Mouse (Mus musculus) lung, adult 2 months (tissue): ENCODE results near the gene Aldh3b1. TPM values are rescaled to one million over a fixed set of nuclear protein-coding genes. Genes with fewer than 3 reads are reported as not detected.

ENCODE experiments used
- DNase-seq: peaks from one replicate; pipeline ENCODE4 v3.0.0; 2022
- H3K4me1 ChIP-seq: fragments of 200-500 bp; 2 replicates; pipeline ENCODE4 v1.6.1; 2011; ENCODE audit warnings: low read length; ENCODE audit not compliant: control insufficient read depth, insufficient read depth
- H3K4me3 ChIP-seq: fragments of 200-500 bp; replicated peaks from 2 replicates; pipeline ENCODE3; 2011; ENCODE audit warnings: low read depth, mild to moderate bottlenecking, control low read depth, low read length; ENCODE audit errors: extremely low read depth
- CTCF ChIP-seq: fragments of 200-500 bp; IDR thresholded peaks from 2 replicates; pipeline ENCODE4 v1.5.1; 2011; ENCODE audit warnings: mild to moderate bottlenecking, low read length, control low read depth; ENCODE audit not compliant: insufficient read depth
- POLR2A ChIP-seq: fragments of 200-500 bp; IDR thresholded peaks from 2 replicates; pipeline ENCODE4 v1.6.1; 2011; ENCODE audit warnings: low read depth, mild to moderate bottlenecking, control low read depth, low read length, borderline replicate concordance; ENCODE audit errors: extremely low read depth
- WGBS: fragments of 180-500 bp; shearing (Covaris S2); methylation state at CpG from one replicate; pipeline ENCODE4 v1.1.7; 2018; 5-methylcytosine and 5-hydroxymethylcytosine counted together
- polyA plus RNA-seq: library from polyadenylated mRNA; depleted of rRNA; stranded (reverse); fragments of >200 nt; gene quantifications from 2 replicates; pipeline ENCODE4 v1.2.3, GENCODE M21; 2012

Gene Aldh3b1
- polyA plus RNA-seq, 1 experiment, result 85.0 TPM

GRCm38 (mm10) chr19:3904363-3904675, 25.3 kb downstream of the Aldh3b1 start:
- 51% methylated on average over 10 of the region's 10 CpGs for WGBS
- Histone ChIP-seq H3K4me3 (no peak overlapping the region), H3K4me1 (peaks cover 12% of the 10 kb centered on the region)
- TF ChIP-seq POLR2A (no peak), CTCF (no peak)
- no peak for DNase-seq

- no peak for TF ChIP-seq CTCF
- no peak for TF ChIP-seq POLR2A
- Histone ChIP-seq H3K4me3 (no peak overlapping the region), H3K4me1 (peaks cover 12% of the 10 kb centered on the region)
- DNase-seq, result no peak
- WGBS, result 82% methylated on average over 25 of the region's 25 CpGs
Measured at GRCm38 (mm10) chr19:3903648-3904362, 25.8 kb downstream of the Aldh3b1 start.

- TF ChIP-seq POLR2A (no peak), CTCF (no peak)
- H3K4me3 ChIP-seq, result no peak overlapping the region
- no peak for DNase-seq
- 81% methylated on average over 12 of the region's 12 CpGs for WGBS
- peaks cover 12% of the 10 kb centered on the region for H3K4me1 ChIP-seq
Measured at GRCm38 (mm10) chr19:3902966-3903365, 26.6 kb downstream of the Aldh3b1 start.

GRCm38 (mm10) chr19:3899618-3900017, 30.0 kb downstream of the Aldh3b1 start:
- 0 out of 2 replicates have a peak, but pooled peaks cover 4% of the 10 kb centered on the region for H3K4me1 ChIP-seq
- WGBS, result 91% methylated on average over 4 of the region's 4 CpGs
- no peak overlapping the region for H3K4me3 ChIP-seq
- TF ChIP-seq CTCF (no peak), POLR2A (no peak)
- DNase-seq, result no peak

- Histone ChIP-seq H3K4me1 (no peaks in the 10 kb centered on the region), H3K4me3 (no peak overlapping the region)
- TF ChIP-seq POLR2A (no peak), CTCF (no peak)
- WGBS, result 85% methylated on average over 7 of the region's 7 CpGs
- DNase-seq, result no peak
Measured at GRCm38 (mm10) chr19:3898952-3899351, 30.7 kb downstream of the Aldh3b1 start.

GRCm38 (mm10) chr19:3897557-3897956, 32.1 kb downstream of the Aldh3b1 start:
- Histone ChIP-seq H3K4me1 (no peaks in the 10 kb centered on the region), H3K4me3 (no peak overlapping the region)
- 92% methylated on average over 5 of the region's 5 CpGs for WGBS
- no peak for DNase-seq
- TF ChIP-seq CTCF, result no peak

GRCm38 (mm10) chr19:3896208-3896607, 33.4 kb downstream of the Aldh3b1 start:
- no peak for DNase-seq
- H3K4me3 ChIP-seq, result no peak overlapping the region
- H3K4me1 ChIP-seq, result no peaks in the 10 kb centered on the region
- 93% methylated on average over 10 of the region's 10 CpGs for WGBS
- TF ChIP-seq CTCF (no peak), POLR2A (no peak)

GRCm38 (mm10) chr19:3895171-3895631, 34.4 kb downstream of the Aldh3b1 start:
- no peak for DNase-seq
- H3K4me1 ChIP-seq, result no peaks in the 10 kb centered on the region
- 46% methylated on average over 3 of the region's 3 CpGs for WGBS
- H3K4me3 ChIP-seq, result no peak overlapping the region
- TF ChIP-seq CTCF, result no peak
- TF ChIP-seq POLR2A, result no peak

GRCm38 (mm10) chr19:3894294-3894693, 35.3 kb downstream of the Aldh3b1 start:
- H3K4me3 ChIP-seq, result no peak overlapping the region
- 90% methylated on average over 2 of the region's 2 CpGs for WGBS
- TF ChIP-seq CTCF (no peak), POLR2A (no peak)
- no peaks in the 10 kb centered on the region for H3K4me1 ChIP-seq
- DNase-seq, result no peak

GRCm38 (mm10) chr19:3893545-3894116, 36.0 kb downstream of the Aldh3b1 start:
- 73% methylated on average over 4 of the region's 4 CpGs for WGBS
- TF ChIP-seq CTCF, result no peak
- Histone ChIP-seq H3K4me1 (no peaks in the 10 kb centered on the region), H3K4me3 (no peak overlapping the region)
- no peak for DNase-seq

GRCm38 (mm10) chr19:3890181-3890580, 39.4 kb downstream of the Aldh3b1 start:
- no peak overlapping the region for H3K4me3 ChIP-seq
- DNase-seq, result no peak
- 64% methylated on average over 8 of the region's 8 CpGs for WGBS
- H3K4me1 ChIP-seq, result no peaks in the 10 kb centered on the region; the same call in 1 of the 2 replicates
- TF ChIP-seq POLR2A (no peak), CTCF (peak; percentile 64; the same call in 1 of the 2 replicates)
